Mouse (Mus musculus) urinary bladder, postnatal 25 days (tissue): ENCODE data around the gene Cul3.

Experiments
- DNase-seq: peaks from one replicate; pipeline ENCODE4 v3.0.0; 2022; ENCODE audit warnings: low spot score

The Cul3 gene

GRCm38 (mm10) chr1:80293307-80293706 is 47.0 kb downstream of the Cul3 start:
- DNase-seq = no peak

- DNase-seq = no peak
These were observed 61.5 kb downstream of the Cul3 start for GRCm38 (mm10) chr1:80278731-80279130.

- no peak for DNase-seq
These were observed 79.8 kb downstream of the Cul3 start for GRCm38 (mm10) chr1:80260443-80260842.

DNA sequence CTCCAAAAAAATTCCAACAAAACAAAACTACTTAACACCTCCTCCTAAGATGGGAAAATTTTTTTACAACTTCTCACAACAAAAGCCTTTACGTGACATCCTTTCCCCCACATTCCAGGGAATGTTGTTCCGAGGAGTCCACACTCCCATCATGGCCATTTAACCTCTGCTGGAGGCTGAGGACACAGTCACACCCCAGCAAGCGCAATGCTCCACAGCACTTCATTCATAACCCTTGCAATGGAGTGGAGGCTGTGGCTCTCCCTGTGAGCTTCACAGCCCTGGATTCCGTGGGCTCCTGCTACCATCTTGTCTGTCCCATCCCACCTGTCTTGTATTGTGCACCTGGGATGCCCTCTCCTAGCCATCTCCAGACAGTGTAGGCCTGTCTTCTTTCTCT is 81.6 kb downstream of the Cul3 start:
- no peak for DNase-seq

DNA sequence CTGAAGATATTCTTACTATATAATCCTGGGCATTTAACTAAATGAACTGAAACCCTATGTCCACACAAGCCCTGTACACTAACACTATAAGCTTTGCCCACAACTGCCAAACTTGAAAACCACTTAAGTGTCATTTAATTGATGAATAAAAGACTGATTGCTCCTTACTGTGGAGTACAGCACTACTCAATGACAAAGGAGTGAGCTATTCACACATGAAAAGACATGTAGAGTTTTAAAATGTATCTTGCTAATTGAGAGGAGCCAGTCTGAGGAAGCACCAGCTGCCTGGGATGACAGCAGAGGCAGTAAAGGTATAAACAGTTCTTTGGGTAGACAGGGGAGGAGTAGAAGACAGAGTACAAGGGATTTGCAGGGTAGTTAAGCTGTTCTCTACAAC is 87.0 kb downstream of the Cul3 start:
- no peak for DNase-seq

DNA sequence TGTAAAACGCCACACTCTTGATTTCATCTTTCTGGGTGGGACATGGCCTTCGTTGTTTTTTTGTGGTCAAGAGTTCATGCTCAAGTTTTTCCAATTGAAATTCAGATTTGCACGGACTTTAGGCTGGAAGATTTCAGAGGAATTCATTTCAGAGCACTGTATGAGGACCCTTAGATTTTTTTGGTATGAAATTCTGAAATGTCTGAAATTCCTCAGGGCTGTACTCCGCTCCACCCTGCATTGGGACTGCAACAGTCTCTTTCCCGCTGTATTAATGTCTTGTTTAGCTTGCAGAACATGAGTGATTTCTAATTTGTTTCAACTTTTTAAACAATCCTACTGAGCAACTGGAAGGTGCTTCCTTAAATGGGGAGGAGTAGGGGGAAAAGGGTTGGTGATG is 90.0 kb downstream of the Cul3 start:
- no peak for DNase-seq

GRCm38 (mm10) chr1:80247131-80247530 is 93.1 kb downstream of the Cul3 start:
- DNase-seq = no peak

GRCm38 (mm10) chr1:80244123-80244522 is 96.2 kb downstream of the Cul3 start:
- no peak for DNase-seq

DNA sequence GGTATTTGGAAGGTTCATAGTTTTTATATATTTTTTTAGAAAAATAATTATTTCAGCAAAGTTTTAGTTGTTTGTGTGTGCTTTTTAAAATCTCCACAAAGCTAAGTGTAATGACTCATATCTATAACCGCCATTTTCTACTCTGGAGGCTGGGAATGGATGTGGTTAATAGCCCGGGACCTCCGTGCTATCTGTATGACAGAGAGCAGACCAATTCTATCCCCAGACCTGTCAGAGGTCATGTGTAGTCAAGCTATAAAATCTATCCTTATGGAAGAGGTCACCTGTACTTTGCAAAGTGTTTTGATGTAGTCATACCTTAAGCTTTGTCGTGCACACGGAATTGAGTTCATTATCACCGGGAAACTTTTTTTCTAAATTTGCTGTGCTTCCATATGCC is 98.7 kb downstream of the Cul3 start:
- no peak for DNase-seq

DNA sequence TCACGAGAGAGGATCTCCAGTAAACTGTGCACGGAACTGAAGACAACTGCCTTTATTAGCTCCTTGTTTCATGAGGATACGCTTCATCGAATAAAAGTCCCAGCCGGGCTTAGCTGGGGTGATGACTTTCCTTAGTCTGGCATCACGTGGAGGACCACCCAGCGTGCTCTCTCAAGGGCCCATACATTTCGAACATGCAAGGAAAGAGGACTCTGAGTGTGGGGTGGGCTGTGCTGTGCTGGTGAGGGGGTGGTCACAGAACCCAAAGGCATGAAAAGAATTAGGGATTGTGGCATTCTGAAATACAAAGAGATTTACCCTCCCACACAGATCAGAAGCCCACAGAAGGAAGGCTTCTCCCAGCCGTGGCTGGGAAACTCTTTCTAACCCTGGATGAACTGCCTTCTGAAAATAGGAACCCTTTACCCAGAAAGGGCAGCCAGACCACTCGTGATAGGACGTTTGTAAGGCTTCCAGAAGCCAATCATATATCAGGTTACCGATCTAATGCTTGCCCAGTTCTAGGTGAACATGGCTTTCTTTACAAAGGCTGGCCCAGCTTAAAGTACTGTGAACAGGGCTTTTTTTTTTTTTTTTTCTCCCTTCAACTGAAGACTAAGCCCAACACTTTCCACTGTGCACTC is 100.1 kb downstream of the Cul3 start:
- DNase-seq = no peak

- DNase-seq = no peak
These were observed 100.8 kb downstream of the Cul3 start for GRCm38 (mm10) chr1:80239481-80239880.

DNA sequence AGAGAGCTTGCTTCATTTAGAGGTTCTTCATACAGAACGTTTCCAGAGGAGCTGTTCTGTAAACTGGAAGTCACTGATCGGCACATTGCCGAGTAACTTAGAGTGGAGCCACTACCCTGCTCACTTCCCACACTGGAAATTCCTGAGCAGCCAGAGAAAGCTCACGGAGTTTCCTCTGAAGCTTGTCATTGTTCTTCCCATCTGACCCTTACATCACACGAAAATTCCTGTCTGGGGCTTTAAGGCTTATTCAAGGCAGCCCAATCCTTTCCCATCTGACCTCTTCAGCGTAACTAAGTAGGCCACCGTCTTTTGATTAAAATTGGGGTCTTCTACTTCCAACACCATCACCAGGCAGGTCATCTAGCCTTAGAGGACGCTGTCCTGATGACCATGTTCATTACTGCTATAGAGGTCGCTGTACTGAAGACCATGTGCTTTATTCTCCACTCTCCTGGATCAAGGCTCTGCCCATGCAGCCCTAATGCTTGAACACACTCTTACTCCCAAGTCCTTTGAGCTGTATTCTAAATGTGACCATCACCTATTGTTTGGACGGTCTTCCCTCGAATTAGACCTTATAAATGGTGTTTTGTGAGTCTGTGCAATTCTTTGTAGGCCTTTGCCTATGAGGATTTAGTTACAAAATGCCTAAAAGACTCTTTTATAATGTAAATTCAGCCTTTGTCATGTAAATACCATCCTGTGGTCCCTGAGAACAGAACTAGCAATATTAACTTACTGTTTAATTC is 103.2 kb downstream of the Cul3 start:
- DNase-seq = no peak

GRCm38 (mm10) chr1:80236126-80236525 is 104.2 kb downstream of the Cul3 start:
- DNase-seq = no peak

DNA sequence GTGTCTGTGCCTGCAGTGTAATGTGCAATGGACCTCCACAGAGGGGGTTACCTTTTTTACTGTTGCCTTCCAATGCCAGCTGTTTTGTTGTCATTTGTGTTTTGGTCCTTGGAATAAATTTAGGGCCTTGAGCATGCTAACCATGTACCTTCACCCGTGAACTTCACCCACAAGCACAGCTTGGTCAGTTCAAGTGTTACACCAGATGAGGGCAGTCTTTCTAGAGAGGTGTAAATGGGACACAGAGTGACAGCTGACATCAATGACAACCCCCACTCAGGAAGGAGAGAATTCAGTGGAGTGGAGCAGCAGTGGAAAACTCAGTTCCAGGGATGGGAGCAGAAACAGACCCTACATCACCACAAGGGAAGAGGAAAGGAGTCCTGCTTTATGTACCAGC is 109.7 kb downstream of the Cul3 start:
- DNase-seq = no peak

DNA sequence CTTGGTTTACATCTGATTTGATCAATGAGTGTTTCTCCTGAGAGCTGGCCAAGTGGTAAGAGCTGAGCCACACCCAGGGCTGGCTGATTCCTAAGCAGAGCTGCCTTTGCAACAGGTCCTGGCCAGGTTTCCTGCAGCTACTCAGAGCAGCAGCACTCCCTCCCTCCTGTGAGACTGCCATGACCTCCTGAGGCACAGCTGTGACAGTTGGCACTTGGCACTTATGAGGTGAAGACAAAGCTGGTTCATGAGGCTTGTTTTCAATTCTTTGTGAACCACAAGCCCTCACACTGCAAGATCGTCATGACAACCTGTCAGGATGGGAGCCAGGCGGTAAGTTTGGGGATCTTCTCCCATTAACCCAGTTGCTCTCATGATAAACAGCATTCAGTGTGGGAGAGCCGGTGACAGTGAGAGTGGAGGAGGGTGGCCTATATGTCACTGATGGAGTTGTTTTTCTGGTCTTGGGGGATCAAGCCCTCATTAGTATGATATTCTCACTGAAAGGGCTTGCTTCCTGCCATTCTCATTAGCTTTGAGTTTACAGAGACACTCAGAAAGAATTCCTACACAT is 115.4 kb downstream of the Cul3 start:
- no peak for DNase-seq

DNA sequence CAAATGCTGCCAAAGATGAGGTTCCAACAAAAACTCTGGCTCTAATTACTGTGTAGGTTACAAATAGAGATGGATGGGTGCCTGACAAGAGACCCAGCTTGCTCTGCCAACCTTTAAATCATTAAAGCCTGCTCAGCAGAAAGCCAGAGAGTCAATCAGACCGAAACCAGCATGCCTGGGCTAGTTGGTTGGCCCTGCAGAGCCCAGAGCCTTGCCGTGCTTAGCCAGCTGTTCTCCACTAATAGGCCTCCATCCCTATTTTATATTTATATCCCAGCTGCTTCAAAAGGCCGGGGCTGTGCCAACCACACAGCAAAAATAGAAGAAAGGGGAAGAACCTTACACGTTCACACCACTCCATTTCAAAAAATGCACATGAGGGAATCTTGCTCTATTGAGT is 119.1 kb downstream of the Cul3 start:
- DNase-seq = no peak

DNA sequence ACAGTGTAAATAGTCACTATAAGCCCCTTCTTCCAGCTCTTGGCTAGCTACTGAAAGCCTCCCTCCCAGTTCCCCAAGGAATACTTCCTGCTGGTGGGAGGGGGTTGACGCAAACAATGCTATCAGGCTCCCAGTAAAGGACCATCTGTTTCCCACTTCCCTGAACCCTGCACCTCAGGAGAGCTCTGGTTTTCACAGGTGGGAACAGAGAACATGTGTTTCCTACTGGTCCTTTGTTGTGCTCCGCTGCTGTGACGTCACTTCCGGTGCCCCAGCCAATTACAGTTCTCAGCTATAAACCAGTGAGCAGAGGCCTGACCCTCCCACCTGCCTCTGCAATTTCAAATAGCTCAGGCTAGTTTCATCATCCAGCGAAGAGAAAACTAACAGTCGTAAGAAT is 122.0 kb downstream of the Cul3 start, which contains the start of gene Fam124b:
TSS of gene Fam124b (minus strand) at position 206 of the 400 bp plus-strand sequence.
- no peak for DNase-seq
